Mouse (Mus musculus) E14TG2a.4 (cell line): ENCODE data around the gene Nol3.
"Not testable (repeated sequence)": the region's sequence is repeated elsewhere in the genome, so short reads cannot be mapped to it uniquely, and the experiment has no call there.

ENCODE experiments used
- H3K27me3 ChIP-seq: 2 replicates; pipeline ENCODE4 v1.6.1; 2014; ENCODE audit warnings: low read length, control low read depth; ENCODE audit not compliant: insufficient read depth
- H3K36me3 ChIP-seq: 2 replicates; pipeline ENCODE4 v1.6.1; 2014; ENCODE audit warnings: low read length, control low read depth; ENCODE audit not compliant: insufficient read depth
- H3K4me1 ChIP-seq: replicated peaks from 2 replicates; pipeline ENCODE4 v1.6.1; 2014; ENCODE audit warnings: low read depth, low read length, control low read depth
- H3K4me3 ChIP-seq: replicated peaks from 2 replicates; pipeline ENCODE4 v1.5.1; 2014; ENCODE audit warnings: mild to moderate bottlenecking, low read length
- H3K9me3 ChIP-seq: 2 replicates; pipeline ENCODE4 v1.6.1; 2014; ENCODE audit warnings: low read length, control low read depth
- CTCF ChIP-seq: conservative IDR thresholded peaks from 2 replicates; pipeline ENCODE4 v1.5.1; 2014; ENCODE audit warnings: low read length
- NANOG ChIP-seq: IDR thresholded peaks from 2 replicates; pipeline ENCODE4 v1.6.1; 2014; ENCODE audit warnings: borderline replicate concordance, low read length, mixed read lengths
- POU5F1 ChIP-seq: IDR thresholded peaks from 2 replicates; pipeline ENCODE4 v1.6.1; 2014; ENCODE audit warnings: low read length, borderline replicate concordance

Nol3 gene

GRCm38 (mm10) chr8:105290554-105291314, 14.8 kb downstream of the Nol3 start:
- H3K9me3 ChIP-seq, result no peaks in the 10 kb centered on the region
- peaks cover 34% of the 10 kb centered on the region for H3K27me3 ChIP-seq
- H3K4me1 ChIP-seq, result peaks cover 73% of the 10 kb centered on the region
- peaks cover 3% of the 10 kb centered on the region; the same call in 1 of the 2 replicates for H3K36me3 ChIP-seq
- peak overlapping the region; percentile 87 for H3K4me3 ChIP-seq
- TF ChIP-seq POU5F1 (no peak), CTCF (peak; percentile 94), NANOG (no peak)

GRCm38 (mm10) chr8:105291364-105291763, 15.4 kb downstream of the Nol3 start:
- Histone ChIP-seq H3K27me3 (peaks cover 30% of the 10 kb centered on the region), H3K4me1 (peaks cover 73% of the 10 kb centered on the region)
- not testable (repeated sequence) for H3K36me3 ChIP-seq, H3K9me3 ChIP-seq, H3K4me3 ChIP-seq

- not testable (repeated sequence) for H3K9me3 ChIP-seq, H3K4me3 ChIP-seq, H3K36me3 ChIP-seq
- Histone ChIP-seq H3K27me3 (peaks cover 27% of the 10 kb centered on the region), H3K4me1 (peaks cover 73% of the 10 kb centered on the region)
These were observed 15.9 kb downstream of the Nol3 start for GRCm38 (mm10) chr8:105291802-105292201.

- Histone ChIP-seq H3K4me3 (peak overlapping the region; percentile 79), H3K27me3 (peaks cover 26% of the 10 kb centered on the region)
- TF ChIP-seq NANOG (no peak), CTCF (no peak), POU5F1 (no peak)
These were observed 16.5 kb downstream of the Nol3 start for GRCm38 (mm10) chr8:105292471-105292870.

GRCm38 (mm10) chr8:105293405-105293804, 17.5 kb downstream of the Nol3 start:
- Histone ChIP-seq H3K9me3 (no peaks in the 10 kb centered on the region), H3K4me1 (peaks cover 75% of the 10 kb centered on the region), H3K4me3 (peak overlapping the region; percentile 79), H3K36me3 (peaks cover 3% of the 10 kb centered on the region), H3K27me3 (peaks cover 26% of the 10 kb centered on the region)
- no peak for TF ChIP-seq NANOG
- TF ChIP-seq CTCF, result no peak
- TF ChIP-seq POU5F1, result no peak

More at GRCm38 (mm10) chr8:105292471-105292870, 16.5 kb downstream of the Nol3 start:
- Histone ChIP-seq H3K9me3 (no peaks in the 10 kb centered on the region), H3K4me1 (peaks cover 77% of the 10 kb centered on the region), H3K36me3 (no peaks in the 10 kb centered on the region)

- TF ChIP-seq CTCF (no peak), NANOG (no peak)
- peak overlapping the region; percentile 77 for H3K4me3 ChIP-seq
- peaks cover 24% of the 10 kb centered on the region for H3K27me3 ChIP-seq
- H3K4me1 ChIP-seq, result peaks cover 81% of the 10 kb centered on the region
- H3K9me3 ChIP-seq, result no peaks in the 10 kb centered on the region
- peaks cover 17% of the 10 kb centered on the region for H3K36me3 ChIP-seq
These were observed 18.8 kb downstream of the Nol3 start for GRCm38 (mm10) chr8:105294776-105295175.

GRCm38 (mm10) chr8:105295256-105295655, 19.3 kb downstream of the Nol3 start:
- H3K27me3 ChIP-seq, result peaks cover 20% of the 10 kb centered on the region
- H3K36me3 ChIP-seq, result peaks cover 22% of the 10 kb centered on the region
- TF ChIP-seq CTCF, result no peak
- TF ChIP-seq NANOG, result no peak
- no peak for TF ChIP-seq POU5F1
- peak overlapping the region; percentile 77 for H3K4me3 ChIP-seq
- peaks cover 81% of the 10 kb centered on the region for H3K4me1 ChIP-seq
- no peaks in the 10 kb centered on the region for H3K9me3 ChIP-seq

- Histone ChIP-seq H3K27me3 (peaks cover 14% of the 10 kb centered on the region), H3K4me1 (peaks cover 82% of the 10 kb centered on the region), H3K36me3 (peaks cover 30% of the 10 kb centered on the region), H3K4me3 (peak within 1 kb of the TSS; percentile 100), H3K9me3 (no peaks in the 10 kb centered on the region)
- TF ChIP-seq CTCF, result no peak
- no peak for TF ChIP-seq NANOG
These were observed 20.1 kb downstream of the Nol3 start, which contains the start of gene Exoc3l for GRCm38 (mm10) chr8:105295895-105296573. TSS of gene Exoc3l (minus strand) at chr8:105296101.
